Mouse (Mus musculus) retina, postnatal 7 days (tissue): ENCODE measurements around the gene Armc2.

Experiments
- DNase-seq: peaks from one replicate; pipeline ENCODE4 v3.0.0-alpha.2; 2012; ENCODE audit warnings: low read depth, low spot score

Armc2 gene

GRCm38 (mm10) chr10:41866838-41867154, 151.4 kb downstream of the Armc2 start:
- DNase-seq, result no peak

- no peak for DNase-seq
Measured at GRCm38 (mm10) chr10:41866069-41866837, 152.0 kb downstream of the Armc2 start.
